Mouse (Mus musculus): ENCODE measurements around the gene Phldb2.

The Phldb2 gene

GRCm38 (mm10) chr16:45841806-45842205 lies 111.6 kb downstream of the Phldb2 start:
- DNase-seq (ENCODE audit: low spot score in 2 of 2), result no peak

GRCm38 (mm10) chr16:45841016-45841415 lies 112.4 kb downstream of the Phldb2 start:
- DNase-seq (ENCODE audit: low spot score in 2 of 2), result no peak

- no peak for DNase-seq (ENCODE audit: low spot score in 2 of 2)
Measured at GRCm38 (mm10) chr16:45837541-45838342, 115.7 kb downstream of the Phldb2 start.

- DNase-seq (ENCODE audit: low spot score in 2 of 2), result no peak
Measured at GRCm38 (mm10) chr16:45832747-45833108, 120.7 kb downstream of the Phldb2 start.

- DNase-seq (ENCODE audit: low spot score in 2 of 2), result no peak
Measured at GRCm38 (mm10) chr16:45832061-45832746, 121.2 kb downstream of the Phldb2 start.

- DNase-seq (ENCODE audit: low spot score in 2 of 2), result no peak
Measured at GRCm38 (mm10) chr16:45831094-45831872, 122.1 kb downstream of the Phldb2 start.

GRCm38 (mm10) chr16:45830096-45830866 lies 123.1 kb downstream of the Phldb2 start:
- no peak for DNase-seq (ENCODE audit: low spot score in 2 of 2)

GRCm38 (mm10) chr16:45825309-45825708 lies 128.1 kb downstream of the Phldb2 start:
- no peak for DNase-seq (ENCODE audit: low spot score in 2 of 2)

- DNase-seq (ENCODE audit: low spot score in 2 of 2), result no peak
Measured at GRCm38 (mm10) chr16:45824025-45824424, 129.4 kb downstream of the Phldb2 start.

GRCm38 (mm10) chr16:45819911-45820310 lies 133.5 kb downstream of the Phldb2 start:
- DNase-seq (ENCODE audit: low spot score in 2 of 2), result no peak

GRCm38 (mm10) chr16:45817795-45818194 lies 135.6 kb downstream of the Phldb2 start:
- no peak for DNase-seq (ENCODE audit: low spot score in 2 of 2)

- DNase-seq (ENCODE audit: low spot score in 2 of 2), result no peak
Measured at GRCm38 (mm10) chr16:45816670-45817069, 136.7 kb downstream of the Phldb2 start.

- no peak for DNase-seq (ENCODE audit: low spot score in 2 of 2)
Measured at GRCm38 (mm10) chr16:45814611-45815010, 138.8 kb downstream of the Phldb2 start.

GRCm38 (mm10) chr16:45811788-45812187 lies 141.6 kb downstream of the Phldb2 start:
- DNase-seq (ENCODE audit: low spot score in 2 of 2), result no peak

GRCm38 (mm10) chr16:45810829-45811326 lies 142.5 kb downstream of the Phldb2 start:
- no peak for DNase-seq (ENCODE audit: low spot score in 2 of 2)

- no peak for DNase-seq (ENCODE audit: low spot score in 2 of 2)
Measured at GRCm38 (mm10) chr16:45810155-45810554, 143.2 kb downstream of the Phldb2 start.

GRCm38 (mm10) chr16:45804708-45805107 lies 148.7 kb downstream of the Phldb2 start:
- DNase-seq (ENCODE audit: low spot score in 2 of 2), result no peak

GRCm38 (mm10) chr16:45800406-45800805 lies 153.0 kb downstream of the Phldb2 start:
- DNase-seq (ENCODE audit: low spot score in 2 of 2), result no peak

GRCm38 (mm10) chr16:45799150-45799549 lies 154.2 kb downstream of the Phldb2 start:
- no peak for DNase-seq (ENCODE audit: low spot score in 2 of 2)

- DNase-seq (ENCODE audit: low spot score in 2 of 2), result no peak
Measured at GRCm38 (mm10) chr16:45798591-45798990, 154.8 kb downstream of the Phldb2 start.

- no peak for DNase-seq (ENCODE audit: low spot score in 2 of 2)
Measured at GRCm38 (mm10) chr16:45796815-45797214, 156.6 kb downstream of the Phldb2 start.
